Mouse (Mus musculus) lung, embryonic 14.5 days (tissue): ENCODE measurements around the gene Jph4. TPM values are rescaled to one million over a fixed set of nuclear protein-coding genes. Genes with fewer than 3 reads are reported as not detected.
A peak's percentile ranks its signal among the peaks of the same experiment; 100 is the strongest.

ENCODE experiments used
- ATAC-seq: fragments of 200-750 bp; cut with Nextera tagmentation; 2 replicates; pipeline ENCODE4 v1.8.0; 2017; ENCODE audit warnings: mild to moderate bottlenecking, moderate TSS enrichment, moderate library complexity; ENCODE audit not compliant: insufficient read depth
- DNase-seq: peaks from one replicate; pipeline ENCODE4 v3.0.0-alpha.2; 2015
- H3K27ac ChIP-seq: fragments of 300-500 bp; sonication (generic); 2 replicates; pipeline ENCODE4 v1.5.1; 2014; ENCODE audit warnings: low read depth, mild to moderate bottlenecking, moderate library complexity
- H3K27me3 ChIP-seq: fragments of 300-500 bp; sonication (generic); 2 replicates; pipeline ENCODE4 v1.6.1; 2014; ENCODE audit warnings: low read length, control low read depth; ENCODE audit not compliant: insufficient read depth
- H3K36me3 ChIP-seq: fragments of 300-500 bp; sonication (generic); 2 replicates; pipeline ENCODE4 v1.6.1; 2014; ENCODE audit warnings: control low read depth; ENCODE audit not compliant: insufficient read depth
- H3K4me1 ChIP-seq: fragments of 300-500 bp; sonication (generic); 2 replicates; pipeline ENCODE4 v1.6.1; 2014; ENCODE audit warnings: antibody characterized with exemption, control low read depth; ENCODE audit not compliant: insufficient read depth
- H3K4me2 ChIP-seq: fragments of 300-500 bp; sonication (generic); 2 replicates; pipeline ENCODE4 v1.6.1; 2014; ENCODE audit warnings: mild to moderate bottlenecking
- H3K4me3 ChIP-seq: fragments of 300-500 bp; sonication (generic); 2 replicates; pipeline ENCODE4 v1.5.1; 2014; ENCODE audit warnings: low read depth, low read length
- H3K9ac ChIP-seq: fragments of 300-500 bp; sonication (generic); 2 replicates; pipeline ENCODE4 v1.6.1; 2014
- H3K9me3 ChIP-seq: fragments of 300-500 bp; sonication (generic); 2 replicates; pipeline ENCODE4 v1.6.1; 2016; ENCODE audit warnings: low read depth, low read length, control low read depth
- CTCF ChIP-seq: IDR thresholded peaks from 2 replicates; pipeline ENCODE4 v1.5.1; 2016; ENCODE audit warnings: antibody characterized with exemption, low read depth
- WGBS: fragments of 180-500 bp; shearing (Covaris S2); extraction: QIAGEN DNeasy Blood & Tissue Kit; methylation state at CpG from one replicate; pipeline ENCODE4 v1.1.7; 2014; 5-methylcytosine and 5-hydroxymethylcytosine counted together
- polyA plus RNA-seq: library from polyadenylated mRNA; unstranded; fragments of >200 nt; fragmentation: Nextera tagmentation; extraction: Ambion mirVana; gene quantifications from 2 replicates; pipeline ENCODE4 v1.2.1, GENCODE M21; 2014

The Jph4 gene
- polyA plus RNA-seq, 1 experiment from 2014 or later: 0.37 TPM

GRCm38 (mm10) chr14:55152951-55153481 is 36.3 kb upstream of the Jph4 start:
- Histone ChIP-seq H3K4me3 (no peak overlapping the region), H3K27ac (no peak overlapping the region), H3K9me3 (no peaks in the 10 kb centered on the region), H3K4me1 (no peaks in the 10 kb centered on the region), H3K4me2 (no peak overlapping the region), H3K27me3 (no peaks in the 10 kb centered on the region), H3K36me3 (no peaks in the 10 kb centered on the region), H3K9ac (no peak overlapping the region)
- no peak for DNase-seq
- no peak for TF ChIP-seq CTCF
- 84% methylated on average over 16 of the region's 16 CpGs for WGBS
- ATAC-seq: no peak

- Histone ChIP-seq H3K4me3 (no peak overlapping the region), H3K4me1 (no peaks in the 10 kb centered on the region), H3K9me3 (no peaks in the 10 kb centered on the region), H3K36me3 (no peaks in the 10 kb centered on the region), H3K9ac (no peak overlapping the region), H3K4me2 (no peak overlapping the region), H3K27me3 (no peaks in the 10 kb centered on the region), H3K27ac (no peak overlapping the region)
- TF ChIP-seq CTCF: no peak
- DNase-seq: no peak
- ATAC-seq: no peak
- 75% methylated on average over 4 of the region's 4 CpGs for WGBS
Measured at GRCm38 (mm10) chr14:55152174-55152573, 35.4 kb upstream of the Jph4 start.

- H3K4me3 ChIP-seq: no peak overlapping the region
- H3K36me3 ChIP-seq: no peaks in the 10 kb centered on the region
- H3K4me2 ChIP-seq: no peak overlapping the region
- no peaks in the 10 kb centered on the region for H3K4me1 ChIP-seq
- H3K27ac ChIP-seq: no peak overlapping the region
- no peak overlapping the region for H3K9ac ChIP-seq
- DNase-seq: no peak
- no peaks in the 10 kb centered on the region for H3K9me3 ChIP-seq
- no peak for TF ChIP-seq CTCF
- WGBS: 70% methylated on average over 5 of the region's 5 CpGs
- H3K27me3 ChIP-seq: no peaks in the 10 kb centered on the region
- ATAC-seq: no peak
Measured at GRCm38 (mm10) chr14:55150985-55151384, 34.2 kb upstream of the Jph4 start.

DNA sequence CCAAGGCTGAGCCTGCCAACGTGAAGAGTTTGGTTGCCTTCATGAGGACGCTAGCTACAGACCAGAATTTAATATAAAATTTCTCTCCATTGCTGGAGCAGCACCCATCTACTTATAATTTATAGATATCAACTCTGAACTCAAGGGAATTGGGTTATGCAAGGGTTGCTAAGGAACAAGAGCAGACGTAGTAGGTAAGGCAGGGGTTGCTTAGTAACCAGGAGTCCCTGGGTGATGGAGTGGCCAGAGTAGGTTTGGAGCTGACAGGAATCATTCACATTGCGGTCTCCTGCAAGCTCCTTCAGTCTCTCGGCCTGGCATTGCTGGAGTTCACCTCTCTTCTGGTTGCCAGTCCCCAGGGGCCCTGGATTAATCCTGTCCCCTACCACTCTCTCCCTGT is 32.3 kb upstream of the Jph4 start:
- no peak overlapping the region for H3K4me3 ChIP-seq
- ATAC-seq (no peak), DNase-seq (no peak)
- no peak overlapping the region for H3K27ac ChIP-seq
- H3K9me3 ChIP-seq: no peaks in the 10 kb centered on the region
- H3K9ac ChIP-seq: no peak overlapping the region
- no peak for TF ChIP-seq CTCF
- H3K36me3 ChIP-seq: no peaks in the 10 kb centered on the region
- no peaks in the 10 kb centered on the region for H3K27me3 ChIP-seq
- H3K4me2 ChIP-seq: no peak overlapping the region
- WGBS: 64% methylated on average over 5 of the region's 5 CpGs
- H3K4me1 ChIP-seq: no peaks in the 10 kb centered on the region

- no peak overlapping the region for H3K4me3 ChIP-seq
- WGBS: 31% methylated on average over 5 of the region's 5 CpGs
- ATAC-seq (no peak), DNase-seq (peak; percentile 80)
- no peaks in the 10 kb centered on the region for H3K27me3 ChIP-seq
- no peak overlapping the region for H3K9ac ChIP-seq
- H3K9me3 ChIP-seq: no peaks in the 10 kb centered on the region
- no peaks in the 10 kb centered on the region for H3K4me1 ChIP-seq
- no peaks in the 10 kb centered on the region for H3K36me3 ChIP-seq
- peak; percentile 88 for TF ChIP-seq CTCF
- no peak overlapping the region for H3K27ac ChIP-seq
- no peak overlapping the region for H3K4me2 ChIP-seq
Measured at GRCm38 (mm10) chr14:55148363-55148915, 31.7 kb upstream of the Jph4 start.

DNA sequence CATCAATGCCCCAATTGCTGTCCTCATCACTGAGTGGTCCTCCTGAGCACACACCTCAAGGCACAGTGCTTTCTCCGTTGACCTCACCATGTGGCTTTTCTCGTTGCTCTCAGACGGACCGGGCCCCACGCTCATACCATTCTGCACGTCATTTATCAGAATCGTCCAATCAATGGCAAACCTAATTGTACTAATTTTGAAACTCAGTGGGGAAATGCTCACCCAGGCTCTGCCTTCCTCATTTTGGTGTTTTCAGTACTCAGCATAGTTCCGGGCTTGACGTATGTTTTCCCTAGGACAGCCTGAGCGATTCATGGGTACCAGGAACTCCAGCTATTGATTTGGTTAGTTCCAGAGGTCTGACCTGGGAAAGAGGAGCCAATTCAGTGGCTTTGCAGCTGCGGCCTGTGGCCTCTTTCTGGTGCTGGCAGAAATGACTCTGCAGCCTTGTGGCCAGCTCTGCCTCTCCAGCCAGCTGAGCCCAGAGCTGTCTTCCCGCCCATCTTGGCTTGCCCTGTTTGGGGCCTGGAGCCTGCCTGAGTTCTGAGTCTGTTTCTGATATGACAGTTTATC is 30.2 kb upstream of the Jph4 start:
- Histone ChIP-seq H3K27me3 (no peaks in the 10 kb centered on the region), H3K36me3 (no peaks in the 10 kb centered on the region), H3K9ac (no peak overlapping the region), H3K4me3 (no peak overlapping the region), H3K27ac (no peak overlapping the region), H3K4me2 (no peak overlapping the region), H3K9me3 (no peaks in the 10 kb centered on the region), H3K4me1 (no peaks in the 10 kb centered on the region)
- DNase-seq: no peak
- no peak for ATAC-seq
- TF ChIP-seq CTCF: no peak
- 77% methylated on average over 12 of the region's 12 CpGs for WGBS

DNA sequence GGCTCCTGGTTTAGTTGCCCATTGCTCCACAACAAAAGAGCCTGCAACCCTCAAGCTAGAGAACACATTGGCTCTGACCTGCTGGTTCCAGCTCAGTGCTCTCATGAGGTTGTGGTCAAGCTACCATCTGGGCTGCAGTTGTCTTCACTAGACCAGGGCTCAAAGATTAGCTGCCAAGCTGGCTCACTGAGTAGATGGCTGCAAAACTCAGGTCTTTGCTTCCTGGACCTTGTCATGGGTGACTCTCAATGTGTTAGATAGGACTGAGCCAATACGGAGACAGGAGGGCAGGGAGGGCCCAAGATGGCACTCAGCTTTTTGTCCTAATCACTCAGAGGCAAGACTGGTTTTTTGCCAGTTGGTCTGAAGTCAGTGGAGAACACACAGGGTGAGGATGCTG is 29.6 kb upstream of the Jph4 start:
- no peak overlapping the region for H3K4me3 ChIP-seq
- no peak for TF ChIP-seq CTCF
- no peaks in the 10 kb centered on the region for H3K27me3 ChIP-seq
- H3K9ac ChIP-seq: no peak overlapping the region
- no peak overlapping the region for H3K4me2 ChIP-seq
- 86% methylated on average over 1 of the region's 1 CpGs for WGBS
- DNase-seq (no peak), ATAC-seq (no peak)
- H3K9me3 ChIP-seq: no peaks in the 10 kb centered on the region
- no peaks in the 10 kb centered on the region for H3K36me3 ChIP-seq
- H3K4me1 ChIP-seq: no peaks in the 10 kb centered on the region
- H3K27ac ChIP-seq: no peak overlapping the region
